Mouse (Mus musculus) cortical plate, adult 2 months (tissue): ENCODE measurements at regions not wholly inside any gene's neighbourhood (a gene's known extent, or its start where the extent isn't known, plus 50 kb on each side); places are given as distances from the start of the nearest gene placed in this dataset.

ENCODE experiments used
- CTCF ChIP-seq: fragments of 200-500 bp; IDR thresholded peaks from 2 replicates; pipeline ENCODE4 v1.5.1; 2011; ENCODE audit warnings: mild to moderate bottlenecking, control low read depth, low read length; ENCODE audit not compliant: insufficient read depth; ENCODE audit errors: extremely low read depth
- POLR2A ChIP-seq: fragments of 200-500 bp; IDR thresholded peaks from 2 replicates; pipeline ENCODE4 v1.6.1; 2011; ENCODE audit warnings: mild to moderate bottlenecking, low read length, control low read depth; ENCODE audit not compliant: insufficient read depth; ENCODE audit errors: extremely low read depth

DNA sequence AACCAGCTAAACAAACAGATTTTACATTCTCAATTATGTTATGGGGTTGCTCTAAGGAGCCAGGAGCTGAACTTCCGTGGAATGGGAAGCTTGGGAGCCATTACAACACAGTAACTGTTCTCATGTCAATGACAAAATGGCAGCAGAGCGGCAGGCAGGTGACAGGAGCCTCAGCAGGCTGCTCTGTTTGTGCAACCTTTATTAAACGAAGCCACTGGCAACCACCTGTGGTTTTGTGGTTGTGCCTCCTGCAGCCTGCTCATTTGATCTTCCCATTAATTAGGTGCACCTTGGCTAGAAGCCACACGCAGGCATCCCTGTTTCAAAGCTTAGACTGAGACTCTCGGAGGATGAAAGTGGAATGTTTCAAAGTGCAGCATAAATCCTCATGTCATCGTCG is 457.5 kb upstream of the Igfbp7 start:
- TF ChIP-seq POLR2A (no peak), CTCF (no peak)
